In genomic region chr16:14362099-14362820, GRCm38 (mm10) we compare ENCODE assay signal across 8 mouse cellular contexts. TPM values are rescaled to one million over a fixed set of nuclear protein-coding genes. Genes with fewer than 3 reads are reported as not detected.
DNase-seq lines count a peak whose midpoint lies in the region; ATAC-seq and TF ChIP-seq lines count a peak whose summit lies in the region.

No protein-coding gene starts in this region.

- peak; percentile 70 for ATAC-seq in activated CD4-positive, CD25-positive, alpha-beta regulatory T cell, adult 4 months
- no peak for ATAC-seq in heart, embryonic 16.5 days (replicated peaks; ENCODE audit: extremely low read depth, insufficient read depth, low FRiP score)

- DNase-seq in kidney, postnatal 4 days: peak; percentile 7 to 29
- DNase-seq in kidney, adult 18-20 months: no peak
- DNase-seq in cerebellum, adult 11-12 months: no peak
- DNase-seq in thymus, adult 2 months: no peak
- no peak for DNase-seq in frontal cortex, postnatal 25 days (ENCODE audit: low spot score in 2 of 2)

- H3K4me3 ChIP-seq in heart, embryonic 16.5 days (ENCODE audit: low read length): peak overlapping the region; percentile 76
- peak overlapping the region; percentile 94 for H3K4me3 ChIP-seq in megakaryocyte, embryonic 14.5 days (replicated peaks)
- H3K4me3 ChIP-seq in thymus, adult 2 months (ENCODE audit: control insufficient read depth, insufficient read depth, low read length): no peak overlapping the region

- peak overlapping the region; percentile 79 for H3K9ac ChIP-seq in heart, embryonic 16.5 days (ENCODE audit: low read length)

- WGBS in heart, embryonic 16.5 days: 38% methylated on average over 7 of the region's 7 CpGs
- 37% methylated on average over 7 of the region's 7 CpGs for WGBS in thymus, adult 2 months

- no peaks in the 10 kb centered on the region for H3K36me3 ChIP-seq in heart, embryonic 16.5 days (ENCODE audit: control insufficient read depth, insufficient read depth)
- H3K36me3 ChIP-seq in megakaryocyte, embryonic 14.5 days (replicated peaks; ENCODE audit: low read length): peaks cover 33% of the 10 kb centered on the region
- H3K36me3 ChIP-seq in thymus, adult 2 months (ENCODE audit: control insufficient read depth, insufficient read depth, low read length): no peaks in the 10 kb centered on the region

- H3K9me3 ChIP-seq in heart, embryonic 16.5 days (replicated peaks; ENCODE audit: control insufficient read depth, low read length): no peaks in the 10 kb centered on the region
- no peaks in the 10 kb centered on the region for H3K9me3 ChIP-seq in megakaryocyte, embryonic 14.5 days

- TF ChIP-seq CTCF in thymus, adult 2 months (IDR thresholded peaks at IDR 0.05; ENCODE audit: borderline replicate concordance, control insufficient read depth, extremely low read depth, insufficient read depth, low read length, poor library complexity): no peak

- H3K27ac ChIP-seq in heart, embryonic 16.5 days (ENCODE audit: low read length): peak overlapping the region; percentile 22
- no peak overlapping the region for H3K27ac ChIP-seq in thymus, adult 2 months (ENCODE audit: control insufficient read depth, insufficient read depth, low read length)

- H3K4me1 ChIP-seq in heart, embryonic 16.5 days (ENCODE audit: control insufficient read depth, insufficient read depth, low read length): peaks cover 7% of the 10 kb centered on the region; the same call in 1 of the 2 replicates
- H3K4me1 ChIP-seq in megakaryocyte, embryonic 14.5 days: peaks cover 88% of the 10 kb centered on the region
- H3K4me1 ChIP-seq in thymus, adult 2 months (replicated peaks; ENCODE audit: control insufficient read depth, insufficient read depth, low read length): peaks cover 7% of the 10 kb centered on the region

- TF ChIP-seq POLR2A in thymus, adult 2 months (IDR thresholded peaks at IDR 0.05; ENCODE audit: control insufficient read depth, extremely low read depth, insufficient read depth, low read length, poor library complexity): no peak

- peak overlapping the region; percentile 70 for H3K4me2 ChIP-seq in heart, embryonic 16.5 days (ENCODE audit: low read depth, low read length)

- H3K27me3 ChIP-seq in heart, embryonic 16.5 days (ENCODE audit: control insufficient read depth, insufficient read depth, low read length): peaks cover 21% of the 10 kb centered on the region
- H3K27me3 ChIP-seq in megakaryocyte, embryonic 14.5 days (replicated peaks): no peaks in the 10 kb centered on the region
- no peaks in the 10 kb centered on the region for H3K27me3 ChIP-seq in thymus, adult 2 months (ENCODE audit: control insufficient read depth, insufficient read depth, low read length)

RNA-seq across cellular contexts. Expression of gene Abcc1, which starts 0.9 kb away (rescaled TPM):
- polyA plus RNA-seq in activated CD4-positive, CD25-positive, alpha-beta regulatory T cell, adult 4 months (2017; shearing (Covaris generic)): 10 to 100 TPM; 15.7 to 20.9 TPM
- 4.3 and 5.2 TPM in 2 replicates for polyA plus RNA-seq in heart, embryonic 16.5 days (2015; fragmentation: Nextera tagmentation; extraction: Ambion mirVana)
- 2.0 and 5.1 TPM in 2 replicates for polyA plus RNA-seq in megakaryocyte, embryonic 14.5 days (2012; ENCODE audit: insufficient read depth, low replicate concordance)
- 26.6 and 29.7 TPM in 2 replicates for polyA plus RNA-seq in thymus, adult 2 months (2012; rRNA removed)

RNA-seq across cellular contexts. Expression of gene Fopnl, which starts 45.1 kb away (rescaled TPM):
- polyA plus RNA-seq in activated CD4-positive, CD25-positive, alpha-beta regulatory T cell, adult 4 months (2017; shearing (Covaris generic)): 100 to 1,000 TPM; 110 to 124 TPM
- 115 and 136 TPM in 2 replicates for polyA plus RNA-seq in heart, embryonic 16.5 days (2015; fragmentation: Nextera tagmentation; extraction: Ambion mirVana)
- 5.5 and 17.8 TPM in 2 replicates for polyA plus RNA-seq in megakaryocyte, embryonic 14.5 days (2012; ENCODE audit: insufficient read depth, low replicate concordance)
- polyA plus RNA-seq in thymus, adult 2 months (2012; rRNA removed): 48.0 and 56.1 TPM in 2 replicates

Comparison
In these comparisons a context has a peak if more than half of its experiments do, and no peak if none do; other contexts are left out.
1. DNase-seq: peak in kidney, postnatal 4 days (2 of 2); none in kidney, adult 18-20 months (single experiment), cerebellum, adult 11-12 months (single experiment), thymus, adult 2 months (single experiment) and frontal cortex, postnatal 25 days (0 of 2).